Mouse (Mus musculus) fat pad, adult 2 months (tissue): ENCODE measurements around the gene Snx15.

Experiments
- DNase-seq: peaks from one replicate; pipeline ENCODE4 v3.0.0-alpha.2; 2011; ENCODE audit warnings: low read depth, low spot score; ENCODE audit errors: extremely low read depth

The Snx15 gene

DNA sequence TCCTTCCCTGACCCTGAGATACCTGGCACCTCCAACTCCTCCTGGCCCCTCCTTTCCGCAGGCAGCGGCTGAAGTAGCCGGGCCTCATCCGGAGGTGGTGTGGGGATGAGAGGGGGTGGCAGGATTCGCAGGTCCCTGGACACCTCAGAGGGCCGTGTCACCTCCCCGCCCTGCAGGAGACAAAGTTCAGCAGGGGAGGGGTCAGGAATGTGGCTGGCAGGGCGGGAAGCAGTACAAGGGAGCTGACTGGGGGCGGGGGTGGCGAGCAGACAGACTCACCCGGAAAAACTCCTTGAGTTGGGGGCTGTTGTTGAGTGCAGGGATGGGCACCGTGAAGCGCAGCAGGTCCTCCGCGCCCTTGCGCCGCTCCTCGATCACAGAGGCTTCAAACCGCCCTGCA, 6.3 kb downstream of the Snx15 start:
- DNase-seq: no peak

GRCm38 (mm10) chr19:6118677-6119185, 9.4 kb downstream of the Snx15 start:
- DNase-seq: no peak

DNA sequence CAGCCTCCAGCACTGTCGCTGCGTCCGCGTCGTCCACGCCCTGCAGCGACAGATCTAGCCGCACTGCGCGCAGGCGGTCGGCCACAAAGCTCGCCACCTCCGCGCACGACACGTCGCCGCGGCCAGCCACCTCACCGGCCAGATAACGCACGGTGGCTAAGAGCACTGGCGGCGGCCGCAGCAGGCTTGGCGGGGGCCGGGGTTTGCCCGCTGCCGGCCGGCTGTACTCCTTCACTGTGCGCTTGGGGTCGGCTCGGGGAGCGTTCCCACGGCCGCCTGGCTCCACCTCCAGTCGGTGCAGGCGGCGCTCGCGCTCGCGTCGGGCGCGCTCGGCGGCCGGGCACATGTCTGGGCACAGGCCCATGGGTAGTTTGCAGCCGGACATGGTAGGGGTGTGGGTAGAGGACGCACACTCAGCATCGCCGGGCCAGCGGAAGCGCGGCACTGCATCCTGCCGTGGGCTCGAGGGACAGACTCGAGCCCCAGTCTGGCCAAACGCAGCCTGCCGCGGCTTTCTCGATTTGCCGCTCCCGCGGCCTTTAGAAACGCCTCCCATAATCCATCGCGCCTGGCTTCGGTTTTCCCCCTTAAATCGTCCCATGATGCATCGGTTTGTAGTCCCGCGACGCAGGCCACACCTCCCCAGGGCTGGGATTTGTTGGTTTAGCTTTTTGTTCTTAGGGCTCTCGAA, 10.0 kb downstream of the Snx15 start, which contains the start of gene Sac3d1:
Gene Sac3d1, minus strand, starts transcription at position 665 of the 691 bp plus-strand sequence.
- peak; percentile 58 for DNase-seq

DNA sequence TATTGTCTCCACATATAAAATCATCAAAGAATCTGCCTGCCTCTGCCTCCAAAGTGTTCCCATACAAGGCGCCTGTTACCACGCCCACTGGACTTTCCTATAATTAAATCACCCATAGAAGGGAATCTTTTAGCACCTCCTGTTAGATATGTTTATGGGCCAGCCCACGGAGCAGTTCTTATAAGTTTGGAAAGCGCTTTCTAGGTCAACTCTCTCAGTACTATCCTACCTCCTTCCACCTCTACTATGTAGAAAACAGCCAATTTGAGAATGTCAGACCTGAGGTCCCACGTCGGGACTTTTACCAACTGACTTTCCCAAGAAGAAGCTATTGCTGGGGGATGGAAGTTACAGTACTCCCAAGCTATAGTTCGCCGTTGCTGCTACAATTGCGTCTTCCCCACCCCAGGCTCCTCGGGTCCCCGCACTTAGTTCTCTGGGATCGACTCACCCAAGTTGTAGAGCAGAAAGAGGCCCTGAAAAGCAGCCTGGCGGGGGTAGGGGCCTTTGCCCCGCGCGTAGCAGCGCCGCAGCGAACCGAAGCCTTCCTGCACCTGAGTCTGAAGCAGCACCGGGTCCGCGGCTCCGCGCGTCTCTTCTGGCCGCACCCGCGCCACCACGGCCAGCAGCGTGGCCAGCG, 10.6 kb downstream of the Snx15 start:
- no peak for DNase-seq

- DNase-seq: no peak
Observed at GRCm38 (mm10) chr19:6116113-6116850, 11.8 kb downstream of the Snx15 start.

GRCm38 (mm10) chr19:6113116-6113515, 15.0 kb downstream of the Snx15 start:
- no peak for DNase-seq

GRCm38 (mm10) chr19:6105586-6105985, 22.5 kb downstream of the Snx15 start, which contains the start of gene Naaladl1:
Naaladl1 (plus strand) TSS chr19:6105782.
- no peak for DNase-seq

- DNase-seq: no peak
Observed at GRCm38 (mm10) chr19:6104476-6104875, 23.6 kb downstream of the Snx15 start.

GRCm38 (mm10) chr19:6102169-6102853, 25.8 kb downstream of the Snx15 start:
- no peak for DNase-seq

GRCm38 (mm10) chr19:6101186-6101585, 26.9 kb downstream of the Snx15 start:
- DNase-seq: no peak

- DNase-seq: no peak
Observed at GRCm38 (mm10) chr19:6097847-6098246, 30.3 kb downstream of the Snx15 start.

- DNase-seq: no peak
Observed at GRCm38 (mm10) chr19:6094119-6094518, 34.0 kb downstream of the Snx15 start, which contains the start of gene AC131692.1. AC131692.1 (plus strand) TSS chr19:6094419.

- DNase-seq: no peak
Observed at GRCm38 (mm10) chr19:6088841-6089240, 39.3 kb downstream of the Snx15 start.

DNA sequence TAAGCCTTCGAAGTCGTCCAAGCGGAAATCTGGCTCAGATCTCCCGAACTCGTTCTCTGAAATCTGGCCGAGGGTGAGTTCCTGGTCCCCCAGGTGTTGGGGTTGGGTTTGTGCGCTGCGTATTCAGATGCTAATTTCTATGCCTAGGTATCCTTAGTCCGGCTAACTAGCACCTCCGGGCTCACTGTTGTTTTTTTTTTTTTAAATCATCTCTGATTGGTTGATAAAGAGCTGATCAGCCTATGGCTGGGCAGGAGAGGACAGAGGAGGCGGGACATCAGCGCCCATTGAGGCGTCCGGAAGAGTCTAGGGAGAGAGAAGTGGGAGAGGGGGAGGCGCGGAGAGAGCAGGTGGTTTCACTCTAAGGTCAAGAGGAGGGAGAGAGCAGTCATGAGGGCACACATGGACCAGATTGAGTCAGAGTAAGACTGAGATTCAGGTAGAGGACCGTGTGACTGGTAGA, 42.7 kb downstream of the Snx15 start:
- DNase-seq: no peak

GRCm38 (mm10) chr19:6084478-6085248, 43.4 kb downstream of the Snx15 start, which contains the start of the genes Zfpl1 and Cdca5:
Zfpl1 (minus strand) TSS chr19:6084956.
Cdca5 (plus strand) TSS chr19:6084983.
- peak; percentile 77 for DNase-seq

- no peak for DNase-seq
Observed at GRCm38 (mm10) chr19:6082156-6082555, 45.9 kb downstream of the Snx15 start, which contains the start of gene Gm28374. Gm28374 (minus strand) TSS chr19:6082256.

DNA sequence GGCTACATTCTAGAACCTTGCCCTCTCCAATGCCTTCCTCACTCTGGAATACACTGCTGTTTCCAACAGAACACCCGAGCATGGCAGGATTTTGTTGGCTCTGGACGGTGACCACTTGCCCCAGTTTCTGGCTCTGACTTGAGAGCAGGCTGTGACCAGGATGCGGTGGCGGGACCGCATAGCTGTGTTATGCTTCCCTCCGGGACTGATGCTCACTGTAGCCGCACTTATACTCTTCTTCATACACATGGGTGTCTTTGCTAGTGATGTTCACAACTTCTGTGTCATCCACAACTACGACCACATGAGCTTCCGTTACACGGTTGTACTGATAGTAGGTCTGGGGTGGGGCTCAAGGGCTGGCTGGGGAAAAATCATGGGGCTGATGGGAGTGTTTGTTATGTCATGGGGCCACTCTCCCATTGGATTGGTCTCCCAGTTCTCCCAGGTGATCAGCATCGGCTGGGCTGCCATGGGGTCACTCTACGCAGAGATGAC, 48.1 kb downstream of the Snx15 start, which contains the start of gene Tmem262:
Gene Tmem262, plus strand, starts transcription at position 51 of the 498 bp plus-strand sequence.
- no peak for DNase-seq

DNA sequence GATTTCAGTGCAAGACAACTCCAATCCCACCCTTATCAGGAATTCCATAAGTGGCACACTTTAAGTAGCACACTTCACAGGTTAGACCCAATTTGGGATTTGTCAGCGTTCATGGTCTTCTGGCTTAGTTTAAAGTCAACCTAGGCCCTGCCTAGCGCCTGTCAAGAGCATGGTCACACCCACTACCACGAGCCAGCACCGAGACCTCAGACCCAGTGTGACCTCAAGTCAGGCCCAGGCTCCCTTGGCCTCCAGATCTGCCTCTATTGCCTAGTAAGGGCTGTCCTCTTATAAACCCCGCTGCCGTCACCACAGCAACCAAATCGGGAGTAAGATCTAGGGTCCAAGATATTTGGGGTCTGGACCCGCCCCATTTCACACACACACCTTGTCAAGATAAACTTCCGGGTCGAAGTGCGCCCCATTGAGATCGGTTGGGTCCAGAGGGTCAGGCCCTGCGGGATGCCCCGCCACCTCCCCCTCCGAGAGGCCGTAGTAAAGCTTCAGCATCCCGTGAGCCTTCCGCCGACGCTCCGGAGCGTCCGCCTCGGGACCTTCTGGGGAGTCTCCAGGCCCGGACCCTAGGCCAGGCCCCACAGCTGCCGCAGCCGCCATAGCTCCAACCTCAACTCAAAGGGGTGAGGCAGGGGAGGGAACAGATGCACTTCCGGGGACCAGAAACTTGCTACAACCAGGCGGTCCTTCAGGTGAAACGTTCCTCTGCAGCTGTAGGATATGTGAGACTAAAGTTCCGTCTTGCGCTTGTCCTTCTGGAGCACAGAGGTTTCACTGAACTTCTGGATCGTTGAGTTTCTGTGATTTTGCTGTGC, 51.3 kb downstream of the Snx15 start, which contains the start of gene Vps51:
Gene Vps51, minus strand, starts transcription at position 668 of the 830 bp plus-strand sequence.
- DNase-seq: no peak

- no peak for DNase-seq
Observed at GRCm38 (mm10) chr19:6073889-6074288, 54.2 kb downstream of the Snx15 start.
